Mouse (Mus musculus): ENCODE measurements around the gene Dtx3l. TPM values are rescaled to one million over a fixed set of nuclear protein-coding genes. Genes with fewer than 3 reads are reported as not detected.

Dtx3l gene
- total RNA-seq (2023), result 29.3 to 34.0 TPM (median 30.4 TPM) in 4 replicates

DNA sequence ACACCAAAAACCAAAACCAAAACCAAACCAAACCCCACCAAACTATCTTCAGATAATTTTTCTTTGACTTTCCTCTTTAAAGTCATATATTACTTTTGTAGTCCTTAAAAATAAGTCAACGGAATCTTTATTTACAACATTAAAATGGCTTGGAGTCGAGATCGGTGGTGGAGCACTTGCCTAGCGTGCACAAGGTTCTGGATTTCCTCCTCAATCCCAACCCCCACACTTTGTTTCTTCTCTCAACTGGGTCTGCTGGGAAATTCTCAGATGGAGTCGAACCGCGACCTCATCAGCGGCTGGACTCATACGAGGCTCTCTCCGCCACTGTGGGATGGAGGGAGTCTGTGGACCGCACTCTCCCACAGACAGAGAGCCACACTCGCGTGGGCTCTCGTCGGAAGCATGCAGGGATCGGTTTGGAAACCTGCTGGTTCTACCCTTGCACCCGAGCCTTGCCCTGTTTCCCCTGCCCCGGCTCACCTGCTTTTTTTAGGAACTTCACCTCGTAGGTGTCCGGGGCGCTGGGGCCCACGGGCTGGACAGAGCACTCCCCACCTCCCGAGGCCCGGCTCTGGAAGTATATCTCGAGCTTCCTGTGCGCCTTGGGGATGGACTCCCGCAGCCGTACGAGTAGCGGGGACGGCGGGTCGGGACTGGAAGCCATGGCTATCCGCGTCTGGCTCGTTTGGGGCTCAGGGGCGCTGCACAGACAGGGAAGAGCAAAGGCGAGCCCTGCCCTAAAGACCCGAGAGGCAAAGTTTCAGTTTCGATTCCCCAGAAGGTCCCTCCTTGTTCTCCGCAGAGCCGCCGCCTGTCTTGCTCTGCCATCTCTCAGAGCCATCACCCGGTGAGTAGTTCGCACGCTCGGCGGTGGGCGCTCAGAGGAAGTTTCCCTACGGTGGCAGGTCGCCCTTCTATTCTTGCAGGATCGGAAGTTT, at the start of gene Dtx3l, which contains the start of gene Parp9:
Gene Dtx3l (minus strand): TSS at position 941 of the 941 bp plus-strand sequence.
Gene Parp9 (plus strand): TSS at position 260 of the 941 bp plus-strand sequence.

GRCm38 (mm10) chr16:35978450-35978849, 39.5 kb upstream of the Dtx3l start, which contains the start of gene Kpna1:
Kpna1 (plus strand) TSS chr16:35978750.

Other genes starting within 250 kb of the Dtx3l start
- 9.3 to 11.3 TPM (median 10.2 TPM) in 4 replicates for gene Dirc2, start 169.8 kb downstream of the Dtx3l start, total RNA-seq (2023)
- gene Hspbap1, start 168.8 kb downstream of the Dtx3l start, total RNA-seq (2023), result 8.0 to 10.0 TPM (median 9.1 TPM) in 4 replicates
- gene Parp14, start 67.6 kb downstream of the Dtx3l start, total RNA-seq (2023), result 51.5 to 57.9 TPM (median 57.3 TPM) in 4 replicates
- gene Parp9, start 681 bp downstream of the Dtx3l start, total RNA-seq (2023), result 44.3 to 51.9 TPM (median 48.7 TPM) in 4 replicates
- gene Kpna1, start 39.6 kb upstream of the Dtx3l start, total RNA-seq (2023), result 162 to 196 TPM (median 172 TPM) in 4 replicates
- 15.4 to 17.9 TPM (median 17.2 TPM) in 4 replicates for gene Wdr5b, start 102.0 kb upstream of the Dtx3l start, total RNA-seq (2023)
- 27.6 to 31.6 TPM (median 29.2 TPM) in 4 replicates for gene Fam162a, start 132.4 kb upstream of the Dtx3l start, total RNA-seq (2023)
- 26.9 to 36.5 TPM (median 31.1 TPM) in 4 replicates for gene Ccdc58, start 132.5 kb upstream of the Dtx3l start, total RNA-seq (2023)
- gene Csta1, start 192.1 kb upstream of the Dtx3l start, total RNA-seq (2023), result not detected in 4 replicates
- gene Stfa2l1, start 217.7 kb upstream of the Dtx3l start, total RNA-seq (2023), result not detected in 4 replicates
- gene Gm5483, start 245.1 kb upstream of the Dtx3l start, total RNA-seq (2023), result not detected in 4 replicates